Mouse (Mus musculus) left cerebral cortex, postnatal 14 days (tissue): ENCODE data around the gene Spats2. TPM values are rescaled to one million over a fixed set of nuclear protein-coding genes. Genes with fewer than 3 reads are reported as not detected.
"Not testable (repeated sequence)": the region's sequence is repeated elsewhere in the genome, so short reads cannot be mapped to it uniquely, and the experiment has no call there.

Experiments used
- DNase-seq, 2 experiments: peaks; one replicate each; pipeline ENCODE4 v3.0.0; 2021 to 2022; ENCODE audit warnings: low spot score in 2 of 2, mixed read lengths in 1 of 2
- intact Hi-C: fragments of 180-260 bp; cut with DNase I; formaldehyde crosslinking; loops from one replicate; pipeline ENCODE4 v1.15.1; 2025
- total RNA-seq, 2 experiments: library from RNA; stranded (reverse); gene quantifications; 2 replicates each; pipeline ENCODE4 v1.2.3; 2021

Spats2 gene
- total RNA-seq, 2 experiments from 2014 or later = 36.7 to 37.2 TPM

- DNase-seq = no peak
- intact Hi-C loops = no loop called here
Measured at GRCm38 (mm10) chr15:99214941-99215340, 89.2 kb downstream of the Spats2 start.

- intact Hi-C loops = no loop called here
- DNase-seq = no peak
Measured at GRCm38 (mm10) chr15:99215741-99216463, 90.2 kb downstream of the Spats2 start.

- intact Hi-C loops = no loop called here
- DNase-seq = no peak
Measured at GRCm38 (mm10) chr15:99217630-99218029, 91.9 kb downstream of the Spats2 start.

DNA sequence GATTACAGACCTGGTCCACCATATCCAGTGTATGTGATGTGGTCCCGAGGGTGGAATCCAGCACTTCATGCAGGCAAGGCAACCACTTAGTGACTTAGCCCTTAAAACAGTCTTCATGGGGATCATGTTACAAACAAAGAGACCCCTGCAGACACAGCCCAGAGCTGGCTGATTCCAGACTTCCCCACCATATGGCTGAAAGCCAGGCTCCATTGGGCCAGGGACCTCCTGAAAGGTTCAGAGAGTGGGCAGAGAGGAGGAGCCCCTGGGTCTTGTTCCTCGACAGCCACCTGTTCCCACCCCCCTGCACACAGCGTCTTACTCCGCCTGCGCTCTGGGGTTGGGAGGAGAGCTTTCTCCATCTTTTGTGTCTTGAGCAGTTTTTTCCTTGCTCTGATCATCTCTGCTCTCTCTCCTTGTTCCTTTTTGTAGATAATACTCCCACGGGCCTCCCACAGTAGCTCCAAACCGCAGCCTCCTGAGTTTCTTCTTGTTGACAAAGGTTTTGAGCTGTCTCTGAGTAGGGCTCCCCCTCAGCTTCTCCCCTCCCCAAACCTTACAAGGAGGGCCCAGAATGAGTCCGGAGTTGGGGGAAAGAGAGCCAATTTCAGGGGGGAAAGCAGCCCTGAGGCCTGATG, 95.7 kb downstream of the Spats2 start:
- no peak for DNase-seq

GRCm38 (mm10) chr15:99222794-99223584, 97.3 kb downstream of the Spats2 start:
- no peak for DNase-seq
- intact Hi-C loops = loop anchor here (5.0 kb wide), 1 partner anchor 39 kb away; no protein-coding TSS in a partner anchor

More for the DNA sequence above, 95.7 kb downstream of the Spats2 start:
- intact Hi-C loops = loop anchor here (5.0 kb wide), 1 partner anchor 41 kb away; no protein-coding TSS in a partner anchor

GRCm38 (mm10) chr15:99223585-99224207, 98.0 kb downstream of the Spats2 start:
- intact Hi-C loops = loop anchor here (5.0 kb wide), 1 partner anchor 39 kb away; no protein-coding TSS in a partner anchor
- peak; percentile 57 to 76 for DNase-seq

GRCm38 (mm10) chr15:99224208-99224911, 98.6 kb downstream of the Spats2 start, which contains the start of gene Kcnh3:
Kcnh3 (plus strand) TSS chr15:99224861.
- DNase-seq = peak; percentile 76 to 82
- intact Hi-C loops = loop anchor here (5.0 kb wide), 1 partner anchor 38 kb away; no protein-coding TSS in a partner anchor

DNA sequence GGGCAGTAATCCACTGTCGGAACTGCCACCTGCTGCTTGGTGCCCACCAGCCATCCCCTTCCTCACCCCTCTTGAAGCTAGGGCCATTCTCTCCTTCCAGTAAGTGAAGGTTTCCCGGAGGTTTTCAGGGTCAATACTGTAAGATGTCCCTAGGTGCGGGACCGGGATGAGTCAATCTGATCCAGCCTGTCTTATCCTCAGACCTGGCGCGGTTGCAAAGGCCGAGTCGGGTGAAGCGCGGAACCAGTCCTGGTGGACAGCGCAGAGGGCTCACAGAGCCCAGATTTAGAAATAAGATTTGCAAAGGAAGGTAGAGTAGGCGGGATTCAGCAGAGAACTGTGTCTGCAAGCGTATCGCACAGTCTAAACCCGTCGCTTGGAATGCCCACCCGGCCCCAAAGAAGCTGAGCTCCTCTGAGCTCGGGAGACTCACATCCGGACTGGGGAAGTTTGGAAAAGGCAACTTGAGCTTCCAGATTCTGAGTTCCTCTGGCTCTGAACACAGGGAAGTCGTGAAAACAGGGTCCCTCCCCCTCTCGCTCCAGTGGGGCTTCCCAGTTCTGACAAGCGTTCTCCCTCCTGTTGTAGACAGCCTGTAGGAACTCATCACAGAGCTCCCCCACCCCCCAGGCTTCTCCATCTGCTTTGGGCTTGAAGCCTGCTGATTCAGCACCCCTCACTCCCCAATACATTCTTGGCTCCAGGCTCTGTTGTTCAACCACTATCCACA, 99.5 kb downstream of the Spats2 start:
- DNase-seq = peak; percentile 72 to 81
- intact Hi-C loops = no loop called here

DNA sequence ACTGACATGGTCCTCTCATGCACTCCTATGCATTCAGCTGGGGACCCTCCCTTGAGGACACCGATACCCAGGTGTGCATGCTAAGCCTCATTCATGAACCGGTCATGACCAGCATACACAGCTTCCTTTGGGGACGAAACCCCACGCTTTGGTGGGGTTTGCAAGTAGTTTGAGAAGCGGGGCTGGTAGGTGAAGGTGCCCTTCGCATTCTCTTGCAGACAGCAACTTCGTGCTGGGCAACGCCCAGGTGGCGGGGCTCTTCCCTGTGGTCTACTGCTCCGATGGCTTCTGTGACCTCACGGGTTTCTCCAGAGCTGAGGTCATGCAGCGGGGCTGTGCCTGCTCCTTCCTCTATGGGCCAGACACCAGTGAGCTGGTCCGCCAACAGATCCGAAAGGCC, 100.4 kb downstream of the Spats2 start:
- intact Hi-C loops = no loop called here
- DNase-seq = no peak

GRCm38 (mm10) chr15:99231998-99232397, 106.3 kb downstream of the Spats2 start:
- DNase-seq = no peak
- intact Hi-C loops = no loop called here

GRCm38 (mm10) chr15:99233719-99234118, 108.0 kb downstream of the Spats2 start:
- DNase-seq = no peak
- intact Hi-C loops = no loop called here

DNA sequence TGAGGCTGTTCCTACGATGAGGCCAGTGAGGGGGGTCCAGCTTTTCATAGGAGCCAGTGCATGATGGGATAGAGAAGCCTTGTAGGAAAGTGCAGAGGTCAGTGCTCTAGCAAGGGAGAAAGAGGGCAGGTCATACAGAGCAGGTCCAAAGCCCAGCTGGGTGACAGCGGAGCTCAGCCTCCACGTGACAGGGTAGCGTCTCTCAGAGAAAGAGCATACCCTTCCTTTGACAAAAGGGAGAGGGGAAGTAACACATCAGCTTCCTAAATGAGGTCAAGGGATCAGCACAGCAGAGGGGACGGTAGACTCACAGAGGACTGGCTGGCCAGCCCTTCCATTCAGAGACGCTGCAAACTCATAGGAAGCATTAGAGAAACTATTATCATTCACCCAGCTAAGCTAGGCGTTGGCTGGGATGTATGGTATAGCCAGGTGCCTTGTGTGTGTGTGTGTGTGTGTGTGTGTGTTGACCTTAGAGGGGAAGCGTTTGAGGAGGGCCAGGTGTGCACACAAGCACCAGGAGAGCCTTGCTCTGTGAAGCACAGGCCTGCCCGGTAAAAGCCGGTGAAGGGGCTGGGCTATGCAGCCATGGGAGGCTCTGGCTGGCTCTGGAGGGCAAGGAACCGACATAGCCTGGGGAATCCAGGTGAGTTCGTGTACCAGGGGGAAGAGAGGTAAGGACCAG, 108.8 kb downstream of the Spats2 start:
- intact Hi-C loops = no loop called here
- DNase-seq = no peak

GRCm38 (mm10) chr15:99238006-99238405, 112.3 kb downstream of the Spats2 start:
- DNase-seq = no peak
- intact Hi-C loops = no loop called here

DNA sequence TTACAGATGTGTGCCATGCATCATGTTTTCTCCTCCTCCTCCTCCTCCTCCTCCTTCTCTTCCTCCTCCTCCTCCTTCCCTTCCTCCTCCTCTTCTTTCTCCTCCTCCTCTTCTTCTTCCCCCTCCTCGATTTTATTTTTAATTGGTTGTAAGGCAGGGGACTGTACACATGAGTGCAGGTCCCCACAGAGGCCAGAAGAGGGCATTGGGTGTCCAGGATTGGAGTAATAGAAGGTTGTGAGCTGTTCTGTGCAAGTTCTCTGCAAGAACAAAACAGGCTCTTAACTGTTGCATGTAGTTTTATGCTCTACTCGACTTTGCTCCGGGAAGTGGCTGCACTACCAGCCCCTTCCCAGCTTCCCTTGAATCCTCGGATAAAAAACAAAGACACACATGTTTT, 114.4 kb downstream of the Spats2 start:
- intact Hi-C loops = no loop called here
- no peak for DNase-seq

- no peak for DNase-seq
- intact Hi-C loops = no loop called here
Measured at GRCm38 (mm10) chr15:99241249-99241648, 115.5 kb downstream of the Spats2 start.

GRCm38 (mm10) chr15:99242045-99242444, 116.3 kb downstream of the Spats2 start:
- no peak for DNase-seq
- intact Hi-C loops = no loop called here

GRCm38 (mm10) chr15:99246736-99247135, 121.0 kb downstream of the Spats2 start:
- intact Hi-C loops = not testable (repeated sequence)

DNA sequence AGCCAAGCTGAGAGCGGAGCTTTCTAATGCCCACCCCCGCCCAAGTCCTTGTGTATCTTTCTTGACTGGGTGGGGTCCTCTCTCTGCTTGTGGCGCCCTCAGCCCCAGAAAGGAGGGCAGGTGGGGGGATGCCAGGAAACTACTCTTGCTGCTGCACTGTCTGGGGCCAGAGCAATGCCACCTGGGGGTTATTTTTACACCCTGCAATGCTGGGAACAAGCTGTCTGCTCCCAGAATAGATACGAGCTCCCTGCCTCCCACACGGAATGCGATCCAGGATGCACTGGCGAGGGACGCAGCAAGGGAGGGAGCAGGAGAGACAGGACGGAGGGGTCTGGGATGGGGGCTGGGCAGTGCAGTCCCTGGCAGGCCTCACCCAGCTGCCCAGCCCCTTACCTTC, 123.3 kb downstream of the Spats2 start:
- peak; percentile 83 to 88 for DNase-seq
- intact Hi-C loops = no loop called here

More at GRCm38 (mm10) chr15:99246736-99247135, 121.0 kb downstream of the Spats2 start:
- DNase-seq = not testable (repeated sequence)
